Mouse (Mus musculus) limb, embryonic 11.5 days (tissue): ENCODE measurements around the gene Rufy4. TPM values are rescaled to one million over a fixed set of nuclear protein-coding genes. Genes with fewer than 3 reads are reported as not detected.

ENCODE experiments used
- ATAC-seq: fragments of 200-750 bp; cut with Nextera tagmentation; 2 replicates; pipeline ENCODE4 v1.8.0; 2017; ENCODE audit warnings: low read depth; ENCODE audit not compliant: insufficient number of reproducible peaks, low FRiP score, low TSS enrichment
- DNase-seq: peaks from one replicate; pipeline ENCODE4 v3.0.0-alpha.2; 2015; ENCODE audit warnings: low spot score
- H3K27ac ChIP-seq: fragments of 300-500 bp; sonication (generic); replicated peaks from 2 replicates; pipeline ENCODE4 v1.5.1; 2014; ENCODE audit warnings: low read depth, mild to moderate bottlenecking, low read length
- H3K27me3 ChIP-seq: fragments of 300-500 bp; sonication (generic); 2 replicates; pipeline ENCODE4 v1.6.1; 2014; ENCODE audit warnings: mild to moderate bottlenecking, low read length, mixed read lengths; ENCODE audit not compliant: control insufficient read depth, insufficient read depth
- H3K36me3 ChIP-seq: fragments of 300-500 bp; sonication (generic); 2 replicates; pipeline ENCODE4 v1.6.1; 2014; ENCODE audit warnings: mild to moderate bottlenecking, low read length, moderate library complexity, mixed read lengths; ENCODE audit not compliant: control insufficient read depth, insufficient read depth
- H3K4me1 ChIP-seq: fragments of 300-500 bp; sonication (generic); 2 replicates; pipeline ENCODE4 v1.6.1; 2014; ENCODE audit warnings: low read length, mixed read lengths; ENCODE audit not compliant: control insufficient read depth, insufficient read depth
- H3K4me2 ChIP-seq: fragments of 300-500 bp; sonication (generic); 2 replicates; pipeline ENCODE4 v1.6.1; 2014; ENCODE audit warnings: low read depth, mild to moderate bottlenecking, moderate library complexity; ENCODE audit not compliant: severe bottlenecking
- H3K4me3 ChIP-seq: fragments of 300-500 bp; sonication (generic); 2 replicates; pipeline ENCODE4 v1.5.1; 2014; ENCODE audit warnings: low read depth, low read length
- H3K9ac ChIP-seq: fragments of 300-500 bp; sonication (generic); 2 replicates; pipeline ENCODE4 v1.6.1; 2014; ENCODE audit warnings: mild to moderate bottlenecking, low read length
- H3K9me3 ChIP-seq: fragments of 300-500 bp; sonication (generic); 2 replicates; pipeline ENCODE4 v1.6.1; 2016; ENCODE audit warnings: low read length; ENCODE audit not compliant: control insufficient read depth
- WGBS: fragments of 180-500 bp; shearing (Covaris S2); extraction: QIAGEN DNeasy Blood & Tissue Kit; methylation state at CpG from one replicate; pipeline ENCODE4 v1.1.7; 2014; 5-methylcytosine and 5-hydroxymethylcytosine counted together
- polyA plus RNA-seq: library from polyadenylated mRNA; unstranded; fragments of >200 nt; fragmentation: Nextera tagmentation; extraction: Ambion mirVana; gene quantifications from 2 replicates; pipeline ENCODE4 v1.2.1, GENCODE M21; 2014

Gene Rufy4
- polyA plus RNA-seq, 1 experiment from 2014 or later = 0.07 TPM

GRCm38 (mm10) chr1:74167136-74167535, 41.8 kb downstream of the Rufy4 start:
- Histone ChIP-seq H3K4me1 (no peaks in the 10 kb centered on the region), H3K27me3 (no peaks in the 10 kb centered on the region), H3K4me3 (no peak overlapping the region), H3K27ac (no peak overlapping the region), H3K9me3 (no peaks in the 10 kb centered on the region), H3K4me2 (no peak overlapping the region), H3K9ac (no peak overlapping the region), H3K36me3 (no peaks in the 10 kb centered on the region)
- ATAC-seq (no peak), DNase-seq (no peak)
- WGBS = 80% methylated on average over 5 of the region's 5 CpGs

- Histone ChIP-seq H3K9ac (no peak overlapping the region), H3K4me1 (no peaks in the 10 kb centered on the region), H3K4me3 (no peak overlapping the region), H3K27ac (no peak overlapping the region), H3K36me3 (no peaks in the 10 kb centered on the region), H3K4me2 (no peak overlapping the region), H3K9me3 (no peaks in the 10 kb centered on the region), H3K27me3 (no peaks in the 10 kb centered on the region)
- WGBS = 89% methylated on average over 3 of the region's 3 CpGs
- ATAC-seq (no peak), DNase-seq (no peak)
Observed at GRCm38 (mm10) chr1:74169721-74170120, 44.4 kb downstream of the Rufy4 start.

GRCm38 (mm10) chr1:74172722-74173121, 47.4 kb downstream of the Rufy4 start:
- no peaks in the 10 kb centered on the region for H3K4me1 ChIP-seq
- no peak overlapping the region for H3K4me2 ChIP-seq
- WGBS = 81% methylated on average over 3 of the region's 3 CpGs

GRCm38 (mm10) chr1:74175731-74176130, 50.4 kb downstream of the Rufy4 start:
- H3K27ac ChIP-seq = no peak overlapping the region
- WGBS = 77% methylated on average over 4 of the region's 4 CpGs
- no peaks in the 10 kb centered on the region for H3K36me3 ChIP-seq
- no peak for DNase-seq
- no peak overlapping the region for H3K9ac ChIP-seq
- ATAC-seq = no peak
- H3K9me3 ChIP-seq = no peaks in the 10 kb centered on the region
- H3K4me2 ChIP-seq = no peak overlapping the region
- H3K27me3 ChIP-seq = no peaks in the 10 kb centered on the region
- H3K4me1 ChIP-seq = no peaks in the 10 kb centered on the region
- H3K4me3 ChIP-seq = no peak overlapping the region

More at GRCm38 (mm10) chr1:74172722-74173121, 47.4 kb downstream of the Rufy4 start:
- Histone ChIP-seq H3K9me3 (no peaks in the 10 kb centered on the region), H3K27me3 (no peaks in the 10 kb centered on the region), H3K9ac (no peak overlapping the region), H3K4me3 (no peak overlapping the region), H3K27ac (no peak overlapping the region), H3K36me3 (no peaks in the 10 kb centered on the region)
- no peak for ATAC-seq
- no peak for DNase-seq

- 88% methylated on average over 3 of the region's 3 CpGs for WGBS
- H3K27me3 ChIP-seq = no peaks in the 10 kb centered on the region
- H3K9ac ChIP-seq = no peak overlapping the region
- ATAC-seq (no peak), DNase-seq (no peak)
- H3K9me3 ChIP-seq = no peaks in the 10 kb centered on the region
- H3K4me1 ChIP-seq = no peaks in the 10 kb centered on the region
- no peaks in the 10 kb centered on the region for H3K36me3 ChIP-seq
- H3K4me3 ChIP-seq = no peak overlapping the region
- H3K4me2 ChIP-seq = no peak overlapping the region
- H3K27ac ChIP-seq = no peak overlapping the region
Observed at GRCm38 (mm10) chr1:74178618-74179017, 53.3 kb downstream of the Rufy4 start.

GRCm38 (mm10) chr1:74179624-74180408, 54.5 kb downstream of the Rufy4 start:
- no peak overlapping the region for H3K4me3 ChIP-seq
- H3K4me2 ChIP-seq = no peak overlapping the region
- 53% methylated on average over 9 of the region's 9 CpGs for WGBS
- no peaks in the 10 kb centered on the region for H3K9me3 ChIP-seq
- no peaks in the 10 kb centered on the region for H3K4me1 ChIP-seq
- no peak overlapping the region for H3K27ac ChIP-seq
- ATAC-seq (no peak), DNase-seq (no peak)
- no peaks in the 10 kb centered on the region for H3K27me3 ChIP-seq
- H3K36me3 ChIP-seq = no peaks in the 10 kb centered on the region
- H3K9ac ChIP-seq = no peak overlapping the region

- Histone ChIP-seq H3K27ac (no peak overlapping the region), H3K4me2 (no peak overlapping the region), H3K36me3 (no peaks in the 10 kb centered on the region), H3K27me3 (no peaks in the 10 kb centered on the region), H3K9me3 (no peaks in the 10 kb centered on the region), H3K4me3 (no peak overlapping the region), H3K9ac (no peak overlapping the region), H3K4me1 (no peaks in the 10 kb centered on the region)
- ATAC-seq = no peak
- 63% methylated on average over 2 of the region's 2 CpGs for WGBS
- no peak for DNase-seq
Observed at GRCm38 (mm10) chr1:74181462-74181861, 56.1 kb downstream of the Rufy4 start.

- no peak overlapping the region for H3K9ac ChIP-seq
- WGBS = 42% methylated on average over 2 of the region's 2 CpGs
- no peaks in the 10 kb centered on the region for H3K9me3 ChIP-seq
- no peak overlapping the region for H3K27ac ChIP-seq
- H3K36me3 ChIP-seq = no peaks in the 10 kb centered on the region
- ATAC-seq (no peak), DNase-seq (no peak)
- no peaks in the 10 kb centered on the region for H3K4me1 ChIP-seq
- no peak overlapping the region for H3K4me2 ChIP-seq
- no peak overlapping the region for H3K4me3 ChIP-seq
- H3K27me3 ChIP-seq = no peaks in the 10 kb centered on the region
Observed at GRCm38 (mm10) chr1:74183006-74183405, 57.7 kb downstream of the Rufy4 start.

GRCm38 (mm10) chr1:74190471-74190870, 65.1 kb downstream of the Rufy4 start:
- DNase-seq = no peak
- H3K4me1 ChIP-seq = no peaks in the 10 kb centered on the region
- H3K36me3 ChIP-seq = no peaks in the 10 kb centered on the region
- H3K4me2 ChIP-seq = no peak overlapping the region
- H3K9me3 ChIP-seq = no peaks in the 10 kb centered on the region
- no peak overlapping the region for H3K9ac ChIP-seq
- no peak overlapping the region for H3K4me3 ChIP-seq
- WGBS = 94% methylated on average over 7 of the region's 7 CpGs
- no peak overlapping the region for H3K27ac ChIP-seq
- no peaks in the 10 kb centered on the region for H3K27me3 ChIP-seq
- ATAC-seq = no peak
